15 mouse cellular contexts compared by ENCODE assay signal in genomic region chr12:35246226-35247014, GRCm38 (mm10).
A peak's percentile ranks its signal among the peaks of the same experiment; 100 is the strongest.
DNase-seq lines count a peak whose midpoint lies in the region; ATAC-seq and TF ChIP-seq lines count a peak whose summit lies in the region.
"Had no signal": no experiment of that assay in that cellular context is flagged by ENCODE, and none has a peak within 500 bp of the region (broad histone marks: within the 10 kb centered on the region; RNA-seq: fewer than 3 reads in every experiment).

No protein-coding gene starts in this region.

- 58% methylated on average over 5 of the region's 5 CpGs for WGBS in kidney, postnatal 0 days

- 0 out of 2 replicates have a peak, but pooled peaks have one; percentile 40 for ATAC-seq in kidney, postnatal 0 days (replicated peaks; ENCODE audit: low FRiP score, low read depth)

- TF ChIP-seq CTCF in kidney, postnatal 0 days (IDR thresholded peaks at IDR 0.05; ENCODE audit: low read depth) = no peak
- TF ChIP-seq CTCF in C2C12 (IDR thresholded peaks at IDR 0.05; ENCODE audit: control insufficient read depth, insufficient read depth, insufficient read length) = no peak

- no peak overlapping the region for H3ac ChIP-seq in C2C12 (ENCODE audit: control insufficient read depth, insufficient read length, low read depth)

- no peak overlapping the region for H3K4me2 ChIP-seq in kidney, postnatal 0 days (ENCODE audit: low read length)
- H3K4me2 ChIP-seq: heart, embryonic 11.5 days had no signal

- no peak overlapping the region for H3K9ac ChIP-seq in kidney, postnatal 0 days (ENCODE audit: low read depth, low read length)

- H3K9me3 ChIP-seq in kidney, postnatal 0 days (replicated peaks; ENCODE audit: low read length) = no peaks in the 10 kb centered on the region
- H3K9me3 ChIP-seq: forebrain, embryonic 10.5 days had no signal

- no peaks in the 10 kb centered on the region for H3K36me3 ChIP-seq in kidney, postnatal 0 days (ENCODE audit: insufficient read depth, low read length)
- no peaks in the 10 kb centered on the region for H3K36me3 ChIP-seq in C2C12 (ENCODE audit: control insufficient read depth, insufficient read depth)
- H3K36me3 ChIP-seq: forebrain, embryonic 10.5 days had no signal

- H3K27ac ChIP-seq in kidney, postnatal 0 days = no peak overlapping the region
- H3K27ac ChIP-seq: forebrain, embryonic 10.5 days; left cerebral cortex, adult 2 months had no signal

- H3K27me3 ChIP-seq in kidney, postnatal 0 days (ENCODE audit: insufficient read depth, low read length) = no peaks in the 10 kb centered on the region
- H3K27me3 ChIP-seq in C2C12 (ENCODE audit: control insufficient read depth, insufficient read depth, insufficient read length) = no peaks in the 10 kb centered on the region

- no peak overlapping the region for H3K4me3 ChIP-seq in kidney, postnatal 0 days (replicated peaks; ENCODE audit: low read depth, low read length)
- H3K4me3 ChIP-seq in C2C12 (ENCODE audit: insufficient read depth, poor library complexity, severe bottlenecking) = no peak overlapping the region
- H3K4me3 ChIP-seq: forebrain, embryonic 10.5 days; left cerebral cortex, adult 2 months had no signal

- H3K79me2 ChIP-seq in C2C12 (ENCODE audit: control insufficient read depth, insufficient read depth) = no peaks in the 10 kb centered on the region

- peak; percentile 69 for DNase-seq in kidney, postnatal 0 days (ENCODE audit: low spot score)
- DNase-seq in kidney, adult 9 months = no peak
- DNase-seq in fibroblast of lung, adult 2 months (ENCODE audit: low read depth) = peak; percentile 96
- DNase-seq in lung, postnatal 25 days (ENCODE audit: low spot score) = peak; percentile 56
- no peak for DNase-seq in gastrocnemius, postnatal 10 days
- no peak for DNase-seq in gastrocnemius, adult 18-20 months (ENCODE audit: low spot score)
- DNase-seq: adrenal gland, adult 8-10 months; cerebellum, postnatal 10 days; heart, postnatal 4 days; kidney, postnatal 25 days; thymus, postnatal 36 days had no signal

- H3K79me3 ChIP-seq in C2C12 (ENCODE audit: low read depth) = no peaks in the 10 kb centered on the region

- 0 out of 2 replicates have a peak, but pooled peaks cover 4% of the 10 kb centered on the region for H3K4me1 ChIP-seq in kidney, postnatal 0 days (replicated peaks; ENCODE audit: insufficient read depth, low read length)
- H3K4me1 ChIP-seq: forebrain, embryonic 10.5 days had no signal

TF ChIP-seq in C2C12, 6 proteins besides CTCF, POLR2A, EP300 and RAD21:
- TF ChIP-seq MYOG (IDR thresholded peaks at IDR 0.05; ENCODE audit: control insufficient read depth, extremely low read depth, insufficient read length) (no peak), USF1 (IDR thresholded peaks at IDR 0.05; ENCODE audit: low read depth) (no peak), FOSL1 (IDR thresholded peaks at IDR 0.05; ENCODE audit: insufficient read depth, low read length, poor library complexity, severe bottlenecking) (peak; percentile 64), CEBPB (IDR thresholded peaks at IDR 0.05; ENCODE audit: low read depth) (peak; percentile 91), MYOD1 (IDR thresholded peaks at IDR 0.05; ENCODE audit: control insufficient read depth, insufficient read length, low read depth) (peak; percentile 30), MAX (IDR thresholded peaks at IDR 0.05) (no peak)

Comparison
In these comparisons a context has a peak if more than half of its experiments do, and no peak if none do; other contexts are left out.
1. DNase-seq: peak in kidney, postnatal 0 days (single experiment), fibroblast of lung, adult 2 months (single experiment) and lung, postnatal 25 days (single experiment); none in kidney, adult 9 months (single experiment), gastrocnemius, postnatal 10 days (single experiment) and gastrocnemius, adult 18-20 months (single experiment).